Mouse (Mus musculus) bone marrow, adult 2 months (tissue): Measurements from ENCODE around the gene Cul5.

Experiments used
- CTCF ChIP-seq: fragments of 200-500 bp; IDR thresholded peaks from 2 replicates; pipeline ENCODE4 v1.5.1; 2011; ENCODE audit warnings: low read length, control low read depth; ENCODE audit not compliant: control insufficient read depth, insufficient read depth
- POLR2A ChIP-seq: fragments of 200-500 bp; IDR thresholded peaks from 2 replicates; pipeline ENCODE4 v1.6.1; 2011; ENCODE audit warnings: low read depth, mild to moderate bottlenecking, control low read depth, low read length, borderline replicate concordance; ENCODE audit not compliant: control insufficient read depth

GRCm38 (mm10) chr9:53691745-53692670, 22.2 kb upstream of the Cul5 start:
- TF ChIP-seq CTCF = no peak
- TF ChIP-seq POLR2A = no peak
